Mouse (Mus musculus): ENCODE measurements around the gene Hipk1. TPM values are rescaled to one million over a fixed set of nuclear protein-coding genes. Genes with fewer than 3 reads are reported as not detected.

Hipk1 gene
- total RNA-seq, 1 experiment = 21.8 TPM

GRCm38 (mm10) chr3:103829036-103829435 lies 37.7 kb upstream of the Hipk1 start:
- Histone ChIP-seq H3K36me3 (ENCODE audit: control insufficient read depth, insufficient read depth, low read length, poor library complexity, severe bottlenecking) (no peaks in the 10 kb centered on the region), H3K4me3 (ENCODE audit: insufficient read depth in 1 of 2, low read depth in 1 of 2, low read length in 2 of 2, poor library complexity in 1 of 2, severe bottlenecking in 1 of 2) (no peak overlapping the region), H3K9me3 (ENCODE audit: control insufficient read depth, insufficient read depth, low read depth, low read length) (no peaks in the 10 kb centered on the region), H3K4me1 (ENCODE audit: control insufficient read depth in 2 of 2, insufficient read depth in 2 of 2, low read length in 2 of 2, poor library complexity in 1 of 2) (peaks cover 0 to 2% of the 10 kb centered on the region in 2 experiments; a peak in 2 of 4 replicates), H3K9ac (ENCODE audit: insufficient read depth, low read depth, low read length, poor library complexity, severe bottlenecking) (no peak overlapping the region), H3K27ac (ENCODE audit: insufficient read depth, low read depth, low read length, poor library complexity, severe bottlenecking) (no peak overlapping the region)
- in situ Hi-C loops (cut with MboI; ENCODE audit: low sequenced_read_pairs in 2 of 2, unreplicated experiment in 2 of 2) = no loop called here
- no peak for TF ChIP-seq MAFK (IDR thresholded peaks at IDR 0.05; ENCODE audit: insufficient read depth, low read depth, low read length)
- no peak for DNase-seq (ENCODE audit: low read depth, low spot score)

GRCm38 (mm10) chr3:103827548-103827947 lies 36.2 kb upstream of the Hipk1 start:
- no peak for TF ChIP-seq ZC3H11A (IDR thresholded peaks at IDR 0.05; ENCODE audit: borderline replicate concordance, low read depth, low read length)
- TF ChIP-seq HCFC1 (IDR thresholded peaks at IDR 0.05; ENCODE audit: borderline replicate concordance, insufficient read depth, low read length) = no peak
- no peak for TF ChIP-seq MAFK (IDR thresholded peaks at IDR 0.05; ENCODE audit: insufficient read depth, low read depth, low read length)
- no peak for TF ChIP-seq CHD2 (IDR thresholded peaks at IDR 0.05; ENCODE audit: low read depth, low read length)
- TF ChIP-seq ZNF384 (IDR thresholded peaks at IDR 0.05; ENCODE audit: low read depth, low read length) = no peak
- Histone ChIP-seq H3K9me3 (ENCODE audit: control insufficient read depth, insufficient read depth, low read depth, low read length) (no peaks in the 10 kb centered on the region), H3K9ac (ENCODE audit: insufficient read depth, low read depth, low read length, poor library complexity, severe bottlenecking) (no peak overlapping the region), H3K36me3 (ENCODE audit: control insufficient read depth, insufficient read depth, low read length, poor library complexity, severe bottlenecking) (no peaks in the 10 kb centered on the region; the same call in 1 of the 2 replicates), H3K4me1 (ENCODE audit: control insufficient read depth in 2 of 2, insufficient read depth in 2 of 2, low read length in 2 of 2, poor library complexity in 1 of 2) (peaks cover 0 to 2% of the 10 kb centered on the region in 2 experiments; a peak in 2 of 4 replicates), H3K4me3 (ENCODE audit: insufficient read depth in 1 of 2, low read depth in 1 of 2, low read length in 2 of 2, poor library complexity in 1 of 2, severe bottlenecking in 1 of 2) (no peak overlapping the region), H3K27ac (ENCODE audit: insufficient read depth, low read depth, low read length, poor library complexity, severe bottlenecking) (no peak overlapping the region)
- in situ Hi-C loops (cut with MboI; ENCODE audit: low sequenced_read_pairs in 2 of 2, unreplicated experiment in 2 of 2) = no loop called here
- DNase-seq (ENCODE audit: low read depth, low spot score) = no peak

GRCm38 (mm10) chr3:103810967-103811366 lies 19.6 kb upstream of the Hipk1 start:
- in situ Hi-C loops (cut with MboI; ENCODE audit: low sequenced_read_pairs in 2 of 2, unreplicated experiment in 2 of 2) = no loop called here
- Histone ChIP-seq H3K9ac (ENCODE audit: insufficient read depth, low read depth, low read length, poor library complexity, severe bottlenecking) (no peak overlapping the region), H3K4me3 (ENCODE audit: insufficient read depth in 1 of 2, low read depth in 1 of 2, low read length in 2 of 2, poor library complexity in 1 of 2, severe bottlenecking in 1 of 2) (no peak overlapping the region), H3K4me1 (ENCODE audit: control insufficient read depth in 2 of 2, insufficient read depth in 2 of 2, low read length in 2 of 2, poor library complexity in 1 of 2) (no peaks in the 10 kb centered on the region; a peak in 1 of 4 replicates), H3K9me3 (ENCODE audit: control insufficient read depth, insufficient read depth, low read depth, low read length) (no peaks in the 10 kb centered on the region), H3K27ac (ENCODE audit: insufficient read depth, low read depth, low read length, poor library complexity, severe bottlenecking) (no peak overlapping the region), H3K36me3 (ENCODE audit: control insufficient read depth, insufficient read depth, low read length, poor library complexity, severe bottlenecking) (no peaks in the 10 kb centered on the region)
- no peak for DNase-seq (ENCODE audit: low read depth, low spot score)
- TF ChIP-seq CHD2 (IDR thresholded peaks at IDR 0.05; ENCODE audit: low read depth, low read length) (no peak), ZNF384 (IDR thresholded peaks at IDR 0.05; ENCODE audit: low read depth, low read length) (no peak), MAFK (IDR thresholded peaks at IDR 0.05; ENCODE audit: insufficient read depth, low read depth, low read length) (no peak), ZC3H11A (IDR thresholded peaks at IDR 0.05; ENCODE audit: borderline replicate concordance, low read depth, low read length) (no peak), HCFC1 (IDR thresholded peaks at IDR 0.05; ENCODE audit: borderline replicate concordance, insufficient read depth, low read length) (no peak)

- Histone ChIP-seq H3K4me3 (ENCODE audit: insufficient read depth in 1 of 2, low read depth in 1 of 2, low read length in 2 of 2, poor library complexity in 1 of 2, severe bottlenecking in 1 of 2) (peak overlapping the region; percentile 77 to 91), H3K36me3 (ENCODE audit: control insufficient read depth, insufficient read depth, low read length, poor library complexity, severe bottlenecking) (no peaks in the 10 kb centered on the region), H3K9me3 (ENCODE audit: control insufficient read depth, insufficient read depth, low read depth, low read length) (no peaks in the 10 kb centered on the region), H3K9ac (ENCODE audit: insufficient read depth, low read depth, low read length, poor library complexity, severe bottlenecking) (peak overlapping the region; percentile 80), H3K4me1 (ENCODE audit: control insufficient read depth in 2 of 2, insufficient read depth in 2 of 2, low read length in 2 of 2, poor library complexity in 1 of 2) (no peaks in the 10 kb centered on the region; a peak in 1 of 4 replicates), H3K27ac (ENCODE audit: insufficient read depth, low read depth, low read length, poor library complexity, severe bottlenecking) (peak overlapping the region; percentile 37; the same call in 1 of the 2 replicates)
- TF ChIP-seq ZC3H11A (IDR thresholded peaks at IDR 0.05; ENCODE audit: borderline replicate concordance, low read depth, low read length) (no peak), MAFK (IDR thresholded peaks at IDR 0.05; ENCODE audit: insufficient read depth, low read depth, low read length) (no peak), ZNF384 (IDR thresholded peaks at IDR 0.05; ENCODE audit: low read depth, low read length) (no peak), HCFC1 (IDR thresholded peaks at IDR 0.05; ENCODE audit: borderline replicate concordance, insufficient read depth, low read length) (no peak), CHD2 (IDR thresholded peaks at IDR 0.05; ENCODE audit: low read depth, low read length) (no peak)
- DNase-seq (ENCODE audit: low read depth, low spot score) = no peak
- in situ Hi-C loops (cut with MboI; ENCODE audit: low sequenced_read_pairs in 2 of 2, unreplicated experiment in 2 of 2) = no loop called here
These were observed 18.4 kb upstream of the Hipk1 start for GRCm38 (mm10) chr3:103809799-103810150.

Measured in ES-E14 (cell line).